Mouse (Mus musculus): Measurements from ENCODE around the gene Ero1lb. TPM values are rescaled to one million over a fixed set of nuclear protein-coding genes. Genes with fewer than 3 reads are reported as not detected.
"Not testable (repeated sequence)": the region's sequence is repeated elsewhere in the genome, so short reads cannot be mapped to it uniquely, and the experiment has no call there.

The Ero1lb gene
- polyA plus RNA-seq, 1 experiment, result 11.1 TPM

DNA sequence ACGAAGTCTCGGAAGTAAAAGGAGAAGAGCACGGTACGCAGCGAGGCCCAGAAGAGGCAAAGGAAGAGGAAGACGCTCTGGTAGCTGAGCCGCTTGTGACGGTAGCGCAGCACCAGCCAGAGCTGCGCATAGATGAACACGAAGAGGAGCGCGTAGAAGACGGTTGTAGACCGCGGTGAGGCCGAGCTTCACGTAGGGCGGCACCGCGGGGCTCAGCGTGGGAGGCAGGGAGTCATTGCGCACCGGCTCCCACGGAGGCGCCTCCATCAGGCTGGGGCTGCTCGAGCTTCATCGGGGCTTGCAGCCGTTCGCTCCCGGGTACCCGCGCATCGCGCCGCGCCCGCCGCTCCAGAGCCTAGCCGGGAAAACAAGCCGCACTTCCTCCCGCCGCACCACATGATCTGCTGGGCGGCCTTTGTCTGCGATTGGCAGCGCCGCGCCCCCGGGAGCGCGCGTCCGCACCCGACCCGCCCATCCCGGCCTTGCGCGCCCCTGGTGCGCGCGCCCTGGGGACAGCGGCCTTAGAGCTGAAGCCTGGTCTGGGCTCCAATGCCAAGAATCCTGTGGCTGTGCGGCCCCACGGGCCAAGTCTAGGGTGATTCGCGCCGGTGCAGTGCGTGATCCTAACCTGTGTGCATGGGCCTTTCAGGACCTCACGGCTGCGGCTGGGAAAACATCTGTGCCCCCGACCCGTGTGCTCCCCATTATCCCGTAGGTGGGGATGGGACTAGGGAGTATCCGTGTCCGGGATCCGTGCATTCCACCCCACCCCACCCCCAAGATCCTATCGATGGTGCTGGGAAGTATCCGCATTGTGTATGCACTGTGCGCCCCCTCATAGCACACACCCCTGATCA is 84.6 kb downstream of the Ero1lb start:
- not testable (repeated sequence) for H3K27me3 ChIP-seq (ENCODE audit: control insufficient read depth, insufficient read depth, low read length); H3K4me1 ChIP-seq (ENCODE audit: control insufficient read depth, insufficient read depth, low read length); H3K27ac ChIP-seq (ENCODE audit: insufficient read depth, low read length)
- DNase-seq, result peak; percentile 76 to 80
- H3K4me3 ChIP-seq (replicated peaks; ENCODE audit: insufficient read depth, low read depth, low read length), result peak overlapping the region; percentile 53
- under 1% methylated on average over 66 of the region's 79 CpGs for WGBS
- 0 out of 2 replicates have a peak, but pooled peaks have one; percentile 10 for TF ChIP-seq POLR2A (IDR thresholded peaks at IDR 0.05; ENCODE audit: borderline replicate concordance, insufficient read depth, low read length)

GRCm38 (mm10) chr13:12650877-12651176 is 85.2 kb downstream of the Ero1lb start:
- not testable (repeated sequence) for H3K4me1 ChIP-seq (ENCODE audit: control insufficient read depth, insufficient read depth, low read length); H3K27me3 ChIP-seq (ENCODE audit: control insufficient read depth, insufficient read depth, low read length); H3K27ac ChIP-seq (ENCODE audit: insufficient read depth, low read length)
- peak overlapping the region; percentile 53 for H3K4me3 ChIP-seq (replicated peaks; ENCODE audit: insufficient read depth, low read depth, low read length)
- DNase-seq, result peak; percentile 42 to 45
- under 1% methylated on average over 13 of the region's 13 CpGs for WGBS

Other genes starting within 250 kb of the Ero1lb start
- gene Actn2, start 225.1 kb upstream of the Ero1lb start, polyA plus RNA-seq (2012; rRNA removed), result 1.8 and 3.9 TPM in 2 replicates
- 19.2 and 19.8 TPM in 2 replicates for gene Heatr1, start 170.8 kb upstream of the Ero1lb start, polyA plus RNA-seq (2012; rRNA removed)
- 60.3 and 60.5 TPM in 2 replicates for gene Lgals8, start 100.9 kb upstream of the Ero1lb start, polyA plus RNA-seq (2012; rRNA removed)
- 0.02 TPM in 1 of 2 replicates, not detected in the other for gene Edaradd, start 45.4 kb upstream of the Ero1lb start, polyA plus RNA-seq (2012; rRNA removed)
- gene Prl2c3, start 234.2 kb downstream of the Ero1lb start, polyA plus RNA-seq (2012; rRNA removed), result 8.0 and 37.3 TPM in 2 replicates

All from cerebellum, adult 2 months (tissue).